Mouse (Mus musculus) megakaryocyte, embryonic 14.5 days (primary cell): ENCODE results near the gene Cdadc1.

ENCODE experiments used
- FLI1 ChIP-seq: IDR thresholded peaks from 2 replicates; pipeline ENCODE4 v1.6.1; 2012; ENCODE audit warnings: low read length, inconsistent platforms, mixed read lengths
- GATA1 ChIP-seq: IDR thresholded peaks from 3 replicates; pipeline ENCODE4 v1.6.1; 2012; ENCODE audit warnings: mixed read lengths, low read length, inconsistent platforms, borderline replicate concordance

DNA sequence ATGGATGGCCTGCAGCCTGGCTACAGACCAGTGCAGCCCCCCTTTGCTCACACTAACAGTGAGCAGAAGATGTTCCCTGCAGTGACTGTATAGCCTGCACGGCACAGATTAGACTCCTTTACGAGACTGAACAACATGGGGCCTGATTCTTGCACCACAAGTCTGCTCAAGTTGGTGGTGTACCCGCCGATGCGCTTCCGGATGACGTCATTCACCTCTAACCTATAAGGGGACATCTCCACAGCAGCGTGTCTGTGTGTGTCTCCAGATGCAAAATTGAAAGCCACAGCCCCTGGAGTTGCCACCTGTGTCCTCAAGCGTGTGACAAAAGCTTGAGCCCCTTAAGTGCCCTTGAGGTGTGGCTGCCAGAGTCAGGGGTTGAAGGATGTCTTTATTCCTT, 32.3 kb upstream of the Cdadc1 start:
- TF ChIP-seq GATA1 = no peak
- no peak for TF ChIP-seq FLI1
